Mouse (Mus musculus) megakaryocyte, embryonic 14.5 days (primary cell): ENCODE results near the gene Arhgef3.

Source experiments
- FLI1 ChIP-seq: IDR thresholded peaks from 2 replicates; pipeline ENCODE4 v1.6.1; 2012; ENCODE audit warnings: low read length, inconsistent platforms, mixed read lengths
- GATA1 ChIP-seq: IDR thresholded peaks from 3 replicates; pipeline ENCODE4 v1.6.1; 2012; ENCODE audit warnings: mixed read lengths, low read length, inconsistent platforms, borderline replicate concordance

GRCm38 (mm10) chr14:27075909-27076521 lies 38.7 kb upstream of the Arhgef3 start:
- no peak for TF ChIP-seq GATA1
- no peak for TF ChIP-seq FLI1
